Mouse (Mus musculus) cortical plate, adult 2 months (tissue): Measurements from ENCODE around the gene Ttc14.

Experiments used
- CTCF ChIP-seq: fragments of 200-500 bp; IDR thresholded peaks from 2 replicates; pipeline ENCODE4 v1.5.1; 2011; ENCODE audit warnings: mild to moderate bottlenecking, control low read depth, low read length; ENCODE audit not compliant: insufficient read depth; ENCODE audit errors: extremely low read depth
- POLR2A ChIP-seq: fragments of 200-500 bp; IDR thresholded peaks from 2 replicates; pipeline ENCODE4 v1.6.1; 2011; ENCODE audit warnings: mild to moderate bottlenecking, low read length, control low read depth; ENCODE audit not compliant: insufficient read depth; ENCODE audit errors: extremely low read depth

GRCm38 (mm10) chr3:33799617-33800512 is at the start of gene Ttc14:
- 0 out of 2 replicates have a peak, but pooled peaks have one; percentile 6 for TF ChIP-seq CTCF
- TF ChIP-seq POLR2A = peak; percentile 82
